Mouse (Mus musculus): ENCODE measurements around the gene Prnp. TPM values are rescaled to one million over a fixed set of nuclear protein-coding genes. Genes with fewer than 3 reads are reported as not detected.
A peak's percentile ranks its signal among the peaks of the same experiment; 100 is the strongest.

Prnp gene
- polyA plus RNA-seq, 1 experiment from 2014 or later: 16.6 TPM

DNA sequence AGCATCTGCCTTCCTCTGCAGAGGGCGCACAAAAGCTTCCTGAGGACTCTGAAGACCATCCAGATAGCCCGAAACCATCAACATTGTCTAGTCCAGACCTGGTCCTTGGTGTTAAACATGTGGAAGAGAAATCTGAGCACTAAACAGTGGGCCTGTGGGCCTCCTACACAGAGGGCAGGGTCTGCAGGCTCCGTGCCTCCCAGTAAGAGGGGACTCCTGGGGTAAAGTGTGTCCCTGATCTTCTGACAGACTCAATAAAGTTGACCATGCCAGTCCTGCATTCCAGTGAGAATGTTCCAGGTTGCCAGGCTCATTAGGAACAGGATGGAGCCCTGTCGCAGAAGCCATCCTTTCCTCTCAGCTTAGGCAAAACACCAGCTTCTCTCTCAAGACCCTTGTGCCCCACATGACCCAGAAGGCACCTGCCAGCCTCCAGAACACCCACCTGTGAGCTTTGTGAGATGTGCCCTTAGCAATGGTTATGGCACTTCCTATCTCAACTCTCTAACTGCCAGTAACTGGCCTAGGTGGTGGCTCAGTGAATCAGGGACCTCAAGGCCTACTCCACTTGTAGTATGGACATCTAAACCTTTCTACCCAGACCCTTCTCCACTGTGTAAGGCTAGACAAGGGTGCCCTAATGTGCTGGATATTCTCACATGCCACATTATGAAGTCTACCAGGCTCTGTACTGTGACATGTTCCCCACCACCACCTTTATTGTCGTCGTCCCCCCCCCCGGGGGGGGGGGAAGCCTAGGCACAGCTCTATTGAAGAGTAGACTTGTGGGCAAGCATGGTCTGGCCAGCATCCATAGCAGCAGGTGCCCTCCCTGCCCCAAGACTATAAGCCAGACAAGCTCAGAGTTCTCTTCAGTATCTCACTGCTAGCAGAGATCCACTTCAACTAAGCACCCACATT lies 46.9 kb downstream of the Prnp start:
- H3K36me3 ChIP-seq (ENCODE audit: control insufficient read depth, insufficient read depth, low read length): no peaks in the 10 kb centered on the region
- H3K4me3 ChIP-seq (ENCODE audit: low read depth, low read length): no peak overlapping the region
- H3K9ac ChIP-seq (ENCODE audit: low read length): no peak overlapping the region
- no peak for ATAC-seq (ENCODE audit: insufficient number of reproducible peaks, low FRiP score, low TSS enrichment, low read depth)
- no peak overlapping the region for H3K27ac ChIP-seq (replicated peaks; ENCODE audit: low read depth, low read length)
- DNase-seq (ENCODE audit: low spot score): no peak
- H3K4me2 ChIP-seq (ENCODE audit: low read depth, severe bottlenecking): no peak overlapping the region
- no peaks in the 10 kb centered on the region for H3K9me3 ChIP-seq (ENCODE audit: control insufficient read depth, low read length)
- peaks cover 10% of the 10 kb centered on the region for H3K4me1 ChIP-seq (ENCODE audit: control insufficient read depth, insufficient read depth, low read length)
- H3K27me3 ChIP-seq (ENCODE audit: control insufficient read depth, insufficient read depth, low read length): peaks cover 17% of the 10 kb centered on the region
- WGBS: 78% methylated on average over 7 of the region's 7 CpGs

DNA sequence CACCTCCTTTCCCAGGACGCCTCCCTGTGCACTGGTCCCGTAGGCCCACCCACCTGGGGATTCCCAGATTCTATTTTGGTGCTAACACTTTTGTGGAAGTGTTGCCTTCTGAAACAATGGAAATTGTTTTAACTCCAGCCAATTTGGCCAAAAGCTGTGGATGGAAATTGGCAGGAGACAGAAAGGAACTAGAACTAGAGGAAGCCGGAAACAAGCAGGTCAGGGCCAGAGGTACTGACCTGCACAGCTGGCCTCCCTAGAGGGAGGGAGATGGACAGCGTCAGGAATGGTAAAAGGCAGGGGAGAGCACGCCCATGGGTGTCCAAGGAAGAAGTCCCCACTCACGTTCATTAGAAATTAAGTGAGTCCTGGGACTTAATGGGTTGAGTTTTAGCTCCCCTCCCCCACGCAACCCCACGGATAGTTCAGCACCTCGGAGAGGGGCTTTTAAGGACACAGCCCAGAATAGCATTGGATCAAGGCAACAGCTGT lies 48.0 kb downstream of the Prnp start:
- H3K9ac ChIP-seq (ENCODE audit: low read length): no peak overlapping the region
- no peaks in the 10 kb centered on the region for H3K36me3 ChIP-seq (ENCODE audit: control insufficient read depth, insufficient read depth, low read length)
- no peak overlapping the region for H3K27ac ChIP-seq (replicated peaks; ENCODE audit: low read depth, low read length)
- peak; percentile 52 for DNase-seq (ENCODE audit: low spot score)
- H3K4me3 ChIP-seq (ENCODE audit: low read depth, low read length): no peak overlapping the region
- WGBS: 57% methylated on average over 9 of the region's 9 CpGs
- H3K4me2 ChIP-seq (ENCODE audit: low read depth, severe bottlenecking): no peak overlapping the region
- H3K27me3 ChIP-seq (ENCODE audit: control insufficient read depth, insufficient read depth, low read length): peaks cover 14% of the 10 kb centered on the region
- no peak for ATAC-seq (ENCODE audit: insufficient number of reproducible peaks, low FRiP score, low TSS enrichment, low read depth)
- peaks cover 10% of the 10 kb centered on the region for H3K4me1 ChIP-seq (ENCODE audit: control insufficient read depth, insufficient read depth, low read length)
- H3K9me3 ChIP-seq (ENCODE audit: control insufficient read depth, low read length): no peaks in the 10 kb centered on the region

DNA sequence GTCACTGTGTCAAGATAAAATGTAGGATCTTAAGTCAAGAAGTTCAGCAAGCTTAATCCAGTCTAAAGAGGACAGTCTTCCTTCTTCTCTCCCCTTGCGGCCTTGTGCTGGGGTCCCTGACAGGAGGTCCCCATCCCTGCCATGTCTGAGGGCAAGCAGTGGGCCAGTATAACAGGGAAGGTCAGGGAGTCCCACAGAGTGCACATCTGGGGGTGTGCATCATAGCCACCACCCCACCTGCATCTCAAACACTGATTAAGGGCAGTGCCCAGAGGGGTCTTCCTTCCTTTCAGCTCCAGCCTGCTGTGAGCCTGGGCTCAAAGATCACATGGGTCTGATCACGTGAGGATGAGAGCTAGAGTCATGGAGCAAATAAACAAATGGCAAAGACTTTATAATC lies 51.9 kb downstream of the Prnp start:
- Histone ChIP-seq H3K4me1 (ENCODE audit: control insufficient read depth, insufficient read depth, low read length) (no peaks in the 10 kb centered on the region), H3K9ac (ENCODE audit: low read length) (no peak overlapping the region), H3K36me3 (ENCODE audit: control insufficient read depth, insufficient read depth, low read length) (no peaks in the 10 kb centered on the region), H3K27ac (replicated peaks; ENCODE audit: low read depth, low read length) (no peak overlapping the region), H3K9me3 (ENCODE audit: control insufficient read depth, low read length) (no peaks in the 10 kb centered on the region), H3K27me3 (ENCODE audit: control insufficient read depth, insufficient read depth, low read length) (no peaks in the 10 kb centered on the region), H3K4me3 (ENCODE audit: low read depth, low read length) (no peak overlapping the region), H3K4me2 (ENCODE audit: low read depth, severe bottlenecking) (no peak overlapping the region)
- DNase-seq (ENCODE audit: low spot score) (no peak), ATAC-seq (ENCODE audit: insufficient number of reproducible peaks, low FRiP score, low TSS enrichment, low read depth) (no peak)
- WGBS: 77% methylated on average over 2 of the region's 2 CpGs

DNA sequence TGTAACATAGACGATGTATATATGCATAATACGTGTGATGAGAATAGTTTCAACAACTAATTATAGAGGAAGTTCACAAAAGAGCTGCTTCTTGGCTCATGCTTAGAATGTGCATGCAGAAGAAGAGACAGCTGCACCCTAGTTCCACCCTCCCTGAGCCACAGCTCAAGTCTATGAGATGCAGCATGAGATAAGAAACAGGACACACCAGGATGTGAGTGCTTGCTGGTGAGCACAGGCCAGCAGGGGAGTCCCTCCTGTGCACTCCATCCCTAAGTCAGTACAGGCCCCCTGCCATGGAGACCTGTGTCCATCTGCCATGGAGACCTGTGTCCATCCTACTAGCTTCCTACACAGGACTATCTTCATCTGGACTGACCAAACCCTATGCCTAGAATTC lies 60.9 kb downstream of the Prnp start:
- H3K27ac ChIP-seq (replicated peaks; ENCODE audit: low read depth, low read length): no peak overlapping the region
- 93% methylated on average over 2 of the region's 2 CpGs for WGBS
- H3K27me3 ChIP-seq (ENCODE audit: control insufficient read depth, insufficient read depth, low read length): no peaks in the 10 kb centered on the region
- H3K4me2 ChIP-seq (ENCODE audit: low read depth, severe bottlenecking): no peak overlapping the region
- H3K9me3 ChIP-seq (ENCODE audit: control insufficient read depth, low read length): no peaks in the 10 kb centered on the region
- no peaks in the 10 kb centered on the region for H3K36me3 ChIP-seq (ENCODE audit: control insufficient read depth, insufficient read depth, low read length)
- DNase-seq (ENCODE audit: low spot score): no peak
- no peaks in the 10 kb centered on the region for H3K4me1 ChIP-seq (ENCODE audit: control insufficient read depth, insufficient read depth, low read length)
- no peak for ATAC-seq (ENCODE audit: insufficient number of reproducible peaks, low FRiP score, low TSS enrichment, low read depth)
- H3K4me3 ChIP-seq (ENCODE audit: low read depth, low read length): no peak overlapping the region
- H3K9ac ChIP-seq (ENCODE audit: low read length): no peak overlapping the region

DNA sequence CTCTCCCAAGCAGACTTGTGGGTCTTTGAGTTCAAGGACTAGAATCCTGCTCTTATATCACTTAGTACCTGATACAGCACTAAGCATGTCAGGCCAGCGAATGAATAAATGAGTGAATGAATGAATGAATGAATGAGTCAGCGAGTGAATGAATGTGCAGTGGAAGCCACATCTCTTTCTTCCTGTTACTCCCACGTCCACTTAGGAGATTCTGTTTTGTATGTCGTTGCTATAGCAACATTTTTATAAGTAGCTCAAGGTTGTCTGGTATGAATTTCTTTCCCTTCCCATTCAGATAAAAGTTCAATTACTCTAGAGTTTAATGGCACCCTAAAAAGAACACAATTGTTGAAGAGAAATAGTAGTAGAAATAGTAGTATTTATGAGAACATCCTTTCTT lies 61.4 kb downstream of the Prnp start:
- no peak for DNase-seq (ENCODE audit: low spot score)
- Histone ChIP-seq H3K4me2 (ENCODE audit: low read depth, severe bottlenecking) (no peak overlapping the region), H3K27me3 (ENCODE audit: control insufficient read depth, insufficient read depth, low read length) (no peaks in the 10 kb centered on the region), H3K9ac (ENCODE audit: low read length) (no peak overlapping the region), H3K4me1 (ENCODE audit: control insufficient read depth, insufficient read depth, low read length) (no peaks in the 10 kb centered on the region), H3K27ac (replicated peaks; ENCODE audit: low read depth, low read length) (no peak overlapping the region), H3K4me3 (ENCODE audit: low read depth, low read length) (no peak overlapping the region), H3K9me3 (ENCODE audit: control insufficient read depth, low read length) (no peaks in the 10 kb centered on the region), H3K36me3 (ENCODE audit: control insufficient read depth, insufficient read depth, low read length) (no peaks in the 10 kb centered on the region)
- 80% methylated on average over 4 of the region's 4 CpGs for WGBS
- no peak for ATAC-seq (ENCODE audit: insufficient number of reproducible peaks, low FRiP score, low TSS enrichment, low read depth)

DNA sequence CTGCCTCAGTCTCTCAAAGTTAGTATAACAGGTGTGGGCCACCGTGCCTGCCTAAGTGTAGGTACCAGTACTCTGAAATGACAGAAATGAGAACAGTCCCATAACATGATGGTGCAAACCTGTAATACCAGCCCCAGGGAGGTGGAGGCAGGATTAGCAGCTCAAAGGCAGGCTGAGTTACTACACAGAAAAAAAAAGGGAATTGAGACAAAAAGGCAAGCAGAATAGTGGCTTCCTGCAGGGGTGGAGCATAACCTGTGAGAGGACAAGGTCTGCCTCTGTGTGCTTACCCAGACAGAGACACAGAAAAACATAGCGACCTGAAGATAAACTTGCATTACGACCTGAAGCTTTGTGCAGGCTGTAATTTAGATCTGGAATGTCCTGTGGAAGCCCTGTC lies 66.9 kb downstream of the Prnp start:
- 78% methylated on average over 3 of the region's 3 CpGs for WGBS
- H3K36me3 ChIP-seq (ENCODE audit: control insufficient read depth, insufficient read depth, low read length): no peaks in the 10 kb centered on the region
- no peak overlapping the region for H3K4me2 ChIP-seq (ENCODE audit: low read depth, severe bottlenecking)
- H3K4me1 ChIP-seq (ENCODE audit: control insufficient read depth, insufficient read depth, low read length): no peaks in the 10 kb centered on the region
- H3K4me3 ChIP-seq (ENCODE audit: low read depth, low read length): no peak overlapping the region
- ATAC-seq (ENCODE audit: insufficient number of reproducible peaks, low FRiP score, low TSS enrichment, low read depth) (no peak), DNase-seq (ENCODE audit: low spot score) (no peak)
- H3K27me3 ChIP-seq (ENCODE audit: control insufficient read depth, insufficient read depth, low read length): no peaks in the 10 kb centered on the region
- H3K9ac ChIP-seq (ENCODE audit: low read length): no peak overlapping the region
- no peak overlapping the region for H3K27ac ChIP-seq (replicated peaks; ENCODE audit: low read depth, low read length)
- H3K9me3 ChIP-seq (ENCODE audit: control insufficient read depth, low read length): no peaks in the 10 kb centered on the region

DNA sequence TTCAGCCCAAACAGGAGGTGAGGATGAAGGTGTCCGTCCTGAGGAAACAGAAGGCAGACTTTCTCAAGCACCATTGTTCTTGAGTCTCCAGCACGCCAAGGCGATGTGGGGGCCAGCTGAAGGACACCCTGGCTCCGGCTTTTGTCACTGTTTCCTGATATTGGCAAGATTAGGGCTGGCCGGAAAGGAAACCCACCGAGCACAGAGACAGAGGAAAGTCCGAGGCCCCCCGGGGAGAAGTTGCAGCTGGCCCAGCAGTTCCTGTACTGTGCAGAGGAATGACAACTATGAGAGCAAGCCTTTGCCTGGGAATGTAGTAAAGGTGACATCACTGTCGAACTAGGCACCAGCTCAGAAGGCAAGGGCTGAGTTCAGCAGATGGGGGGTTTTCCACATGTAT lies 71.1 kb downstream of the Prnp start:
- Histone ChIP-seq H3K27me3 (ENCODE audit: control insufficient read depth, insufficient read depth, low read length) (no peaks in the 10 kb centered on the region), H3K9me3 (ENCODE audit: control insufficient read depth, low read length) (no peaks in the 10 kb centered on the region), H3K4me2 (ENCODE audit: low read depth, severe bottlenecking) (no peak overlapping the region), H3K27ac (replicated peaks; ENCODE audit: low read depth, low read length) (no peak overlapping the region), H3K36me3 (ENCODE audit: control insufficient read depth, insufficient read depth, low read length) (no peaks in the 10 kb centered on the region), H3K4me3 (ENCODE audit: low read depth, low read length) (no peak overlapping the region), H3K9ac (ENCODE audit: low read length) (no peak overlapping the region), H3K4me1 (ENCODE audit: control insufficient read depth, insufficient read depth, low read length) (no peaks in the 10 kb centered on the region)
- peak; percentile 37 for DNase-seq (ENCODE audit: low spot score)
- 60% methylated on average over 9 of the region's 9 CpGs for whole genome bisulfite sequencing
- no peak for ATAC-seq (ENCODE audit: insufficient number of reproducible peaks, low FRiP score, low TSS enrichment, low read depth)

DNA sequence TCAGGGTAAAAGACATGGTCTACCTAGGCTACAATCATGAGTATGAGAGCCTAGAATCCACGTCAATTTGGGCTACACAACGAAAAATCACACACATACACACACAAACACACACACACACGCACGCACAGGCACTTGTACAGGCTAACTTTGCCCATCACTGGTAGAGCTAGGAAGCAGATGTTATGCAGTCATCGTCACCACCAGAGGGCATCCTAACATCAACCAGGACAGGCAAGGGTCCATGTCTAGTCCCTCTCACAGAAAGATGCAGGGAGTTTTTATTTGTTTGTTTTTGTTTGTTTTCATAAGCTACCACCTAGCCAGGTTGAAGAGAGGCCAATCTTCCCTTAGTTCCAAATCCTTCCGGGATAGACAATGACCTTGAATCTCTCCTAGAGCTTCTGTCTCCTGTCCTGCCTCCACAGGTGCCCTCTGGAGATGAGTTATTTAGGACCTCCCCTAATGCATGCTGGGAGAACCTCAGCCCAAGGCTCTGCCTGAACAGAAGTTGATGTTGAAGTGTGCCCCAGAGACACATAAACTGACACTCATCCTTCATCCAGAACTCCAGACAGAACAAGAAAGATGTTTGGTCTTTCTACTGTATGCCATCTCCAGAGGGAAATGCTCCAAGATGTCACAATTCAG lies 72.9 kb downstream of the Prnp start:
- peak; percentile 58; the same call in 1 of the 2 replicates for ATAC-seq (ENCODE audit: insufficient number of reproducible peaks, low FRiP score, low TSS enrichment, low read depth)
- H3K9ac ChIP-seq (ENCODE audit: low read length): no peak overlapping the region

More for the DNA sequence above, 72.9 kb downstream of the Prnp start:
- peak; percentile 72 for DNase-seq (ENCODE audit: low spot score)
- Histone ChIP-seq H3K9me3 (ENCODE audit: control insufficient read depth, low read length) (no peaks in the 10 kb centered on the region), H3K4me2 (ENCODE audit: low read depth, severe bottlenecking) (no peak overlapping the region), H3K27me3 (ENCODE audit: control insufficient read depth, insufficient read depth, low read length) (no peaks in the 10 kb centered on the region), H3K4me1 (ENCODE audit: control insufficient read depth, insufficient read depth, low read length) (no peaks in the 10 kb centered on the region), H3K27ac (replicated peaks; ENCODE audit: low read depth, low read length) (no peak overlapping the region), H3K36me3 (ENCODE audit: control insufficient read depth, insufficient read depth, low read length) (no peaks in the 10 kb centered on the region), H3K4me3 (ENCODE audit: low read depth, low read length) (no peak overlapping the region)
- WGBS: 21% methylated on average over 6 of the region's 6 CpGs
